ENCODE assay signal across 8 mouse cellular contexts in genomic region chr8:107150404-107151157, GRCm38 (mm10). TPM values are rescaled to one million over a fixed set of nuclear protein-coding genes. Genes with fewer than 3 reads are reported as not detected.
DNase-seq lines count a peak whose midpoint lies in the region; ATAC-seq lines count a peak whose summit lies in the region.

Gene Cyb5b (plus strand): TSS chr8:107150640.

- DNase-seq in CD8-positive naive resting alpha-beta T cell, adult 2 months (ENCODE audit: low read depth in 2 of 2, low spot score in 2 of 2) = peak; percentile 82 to 83
- peak; percentile 78 for DNase-seq in c-Kit-positive CD71-negative TER-119-negative erythroid progenitor cells, embryonic 14.5 days (ENCODE audit: low read depth)
- DNase-seq in forebrain, embryonic 11.5 days (ENCODE audit: low spot score) = peak; percentile 95
- DNase-seq in kidney, postnatal 36 days = peak; percentile 97
- DNase-seq in telencephalon, adult 2 months (ENCODE audit: low read depth, low spot score) = peak; percentile 93

- peak within 1 kb of the TSS; percentile 47 for H3K4me2 ChIP-seq in forebrain, embryonic 11.5 days (ENCODE audit: low read depth, low read length, severe bottlenecking)
- peak within 1 kb of the TSS; percentile 64 for H3K4me2 ChIP-seq in heart, embryonic 16.5 days (ENCODE audit: low read depth, low read length)
- peak within 1 kb of the TSS; percentile 88 for H3K4me2 ChIP-seq in liver, embryonic 15.5 days
- H3K4me2 ChIP-seq in neural tube, embryonic 12.5 days (replicated peaks) = peak within 1 kb of the TSS; percentile 70

- peak; percentile 97 for ATAC-seq in forebrain, embryonic 11.5 days (replicated peaks; ENCODE audit: low FRiP score)
- ATAC-seq in heart, embryonic 16.5 days (replicated peaks; ENCODE audit: extremely low read depth, insufficient read depth, low FRiP score) = peak; percentile 96
- peak; percentile 96 for ATAC-seq in liver, embryonic 15.5 days (ENCODE audit: insufficient read depth)
- peak; percentile 95 for ATAC-seq in neural tube, embryonic 12.5 days (ENCODE audit: low FRiP score, low read depth)

- H3K9ac ChIP-seq in forebrain, embryonic 11.5 days (ENCODE audit: low read length) = peak within 1 kb of the TSS; percentile 79
- peak within 1 kb of the TSS; percentile 97 for H3K9ac ChIP-seq in heart, embryonic 16.5 days (ENCODE audit: low read length)
- H3K9ac ChIP-seq in liver, embryonic 15.5 days = peak within 1 kb of the TSS; percentile 81
- H3K9ac ChIP-seq in neural tube, embryonic 12.5 days = peak within 1 kb of the TSS; percentile 83

- peaks cover 8% of the 10 kb centered on the region; the same call in 1 of the 2 replicates for H3K36me3 ChIP-seq in forebrain, embryonic 11.5 days (ENCODE audit: control insufficient read depth, insufficient read depth, low read length)
- H3K36me3 ChIP-seq in heart, embryonic 16.5 days (ENCODE audit: control insufficient read depth, insufficient read depth) = peaks cover 21% of the 10 kb centered on the region
- peaks cover 23% of the 10 kb centered on the region for H3K36me3 ChIP-seq in liver, embryonic 15.5 days (replicated peaks)
- peaks cover 24% of the 10 kb centered on the region for H3K36me3 ChIP-seq in neural tube, embryonic 12.5 days

- WGBS in forebrain, embryonic 11.5 days = 2% methylated on average over 65 of the region's 65 CpGs
- WGBS in heart, embryonic 16.5 days = under 1% methylated on average over 65 of the region's 65 CpGs
- WGBS in liver, embryonic 15.5 days (ENCODE audit: insufficient replicate concordance) = under 1% methylated on average over 65 of the region's 65 CpGs
- WGBS in neural tube, embryonic 12.5 days = 1% methylated on average over 65 of the region's 65 CpGs

- no peaks in the 10 kb centered on the region for H3K9me3 ChIP-seq in forebrain, embryonic 11.5 days (ENCODE audit: control insufficient read depth, low read length)
- H3K9me3 ChIP-seq in heart, embryonic 16.5 days (replicated peaks; ENCODE audit: control insufficient read depth, low read length) = no peaks in the 10 kb centered on the region
- H3K9me3 ChIP-seq in liver, embryonic 15.5 days (replicated peaks) = no peaks in the 10 kb centered on the region
- H3K9me3 ChIP-seq in neural tube, embryonic 12.5 days = no peaks in the 10 kb centered on the region

- H3K4me3 ChIP-seq in forebrain, embryonic 11.5 days (ENCODE audit: low read depth, low read length) = peak within 1 kb of the TSS; percentile 68
- peak within 1 kb of the TSS; percentile 98 for H3K4me3 ChIP-seq in heart, embryonic 16.5 days (ENCODE audit: low read length)
- peak within 1 kb of the TSS; percentile 91 for H3K4me3 ChIP-seq in liver, embryonic 15.5 days (replicated peaks)
- peak within 1 kb of the TSS; percentile 82 for H3K4me3 ChIP-seq in neural tube, embryonic 12.5 days

- H3K27me3 ChIP-seq in forebrain, embryonic 11.5 days (ENCODE audit: control insufficient read depth, insufficient read depth, low read length) = no peaks in the 10 kb centered on the region
- H3K27me3 ChIP-seq in heart, embryonic 16.5 days (ENCODE audit: control insufficient read depth, insufficient read depth, low read length) = no peaks in the 10 kb centered on the region
- H3K27me3 ChIP-seq in liver, embryonic 15.5 days = no peaks in the 10 kb centered on the region
- no peaks in the 10 kb centered on the region for H3K27me3 ChIP-seq in neural tube, embryonic 12.5 days (replicated peaks)

- 0 out of 2 replicates have a peak, but pooled peaks cover 2% of the 10 kb centered on the region for H3K4me1 ChIP-seq in forebrain, embryonic 11.5 days (replicated peaks; ENCODE audit: control insufficient read depth, insufficient read depth, low read length)
- H3K4me1 ChIP-seq in heart, embryonic 16.5 days (ENCODE audit: control insufficient read depth, insufficient read depth, low read length) = peaks cover 9% of the 10 kb centered on the region
- peaks cover 21% of the 10 kb centered on the region for H3K4me1 ChIP-seq in liver, embryonic 15.5 days (replicated peaks)
- H3K4me1 ChIP-seq in neural tube, embryonic 12.5 days = peaks cover 6% of the 10 kb centered on the region

- peak within 1 kb of the TSS; percentile 81 for H3K27ac ChIP-seq in forebrain, embryonic 11.5 days (ENCODE audit: low read depth, low read length)
- H3K27ac ChIP-seq in heart, embryonic 16.5 days (ENCODE audit: low read length) = peak within 1 kb of the TSS; percentile 95
- peak within 1 kb of the TSS; percentile 80 for H3K27ac ChIP-seq in liver, embryonic 15.5 days (replicated peaks)
- H3K27ac ChIP-seq in neural tube, embryonic 12.5 days = peak within 1 kb of the TSS; percentile 50; the same call in 1 of the 2 replicates

RNA-seq across cellular contexts. Expression of gene Cyb5b, which starts in this region (rescaled TPM):
- 168 and 173 TPM in 2 replicates for polyA plus RNA-seq in forebrain, embryonic 11.5 days (2014; fragmentation: Nextera tagmentation; extraction: Ambion mirVana)
- polyA plus RNA-seq in heart, embryonic 16.5 days (2015; fragmentation: Nextera tagmentation; extraction: Ambion mirVana) = 54.3 and 54.9 TPM in 2 replicates
- 23.8 and 24.5 TPM in 2 replicates for polyA plus RNA-seq in liver, embryonic 15.5 days (2015; fragmentation: Nextera tagmentation; extraction: Ambion mirVana)
- 124 and 132 TPM in 2 replicates for polyA plus RNA-seq in neural tube, embryonic 12.5 days (2016; fragmentation: Nextera tagmentation; extraction: Ambion mirVana)

Comparison
In these comparisons a context has a peak if more than half of its experiments do, and no peak if none do; other contexts are left out.
1. Peak in every context shown above with its lines: DNase-seq, ATAC-seq, H3K4me3 ChIP-seq and H3K27ac ChIP-seq.